Comparison of ENCODE assay signal across 8 mouse cellular contexts in genomic region chr7:44588338-44588737, GRCm38 (mm10). TPM values are rescaled to one million over a fixed set of nuclear protein-coding genes. Genes with fewer than 3 reads are reported as not detected.
DNase-seq lines count a peak whose midpoint lies in the region; ATAC-seq and TF ChIP-seq lines count a peak whose summit lies in the region.

No protein-coding gene starts in this region.

- H3K4me1 ChIP-seq in lung, adult 2 months (ENCODE audit: control insufficient read depth, insufficient read depth, low read length) = peaks cover 7% of the 10 kb centered on the region
- peaks cover 69% of the 10 kb centered on the region for H3K4me1 ChIP-seq in forebrain, embryonic 10.5 days
- peaks cover 42% of the 10 kb centered on the region for H3K4me1 ChIP-seq in limb, embryonic 12.5 days (replicated peaks)
- H3K4me1 ChIP-seq in olfactory bulb, adult 2 months (ENCODE audit: control insufficient read depth, insufficient read depth, low read length) = peaks cover 47% of the 10 kb centered on the region
- peaks cover 16% of the 10 kb centered on the region for H3K4me1 ChIP-seq in thymus, adult 2 months (replicated peaks; ENCODE audit: control insufficient read depth, insufficient read depth, low read length)

- TF ChIP-seq CTCF in lung, adult 2 months (IDR thresholded peaks at IDR 0.05; ENCODE audit: insufficient read depth, low read length) = no peak
- no peak for TF ChIP-seq CTCF in olfactory bulb, adult 2 months (IDR thresholded peaks at IDR 0.05; ENCODE audit: insufficient read depth, low read depth, low read length)
- TF ChIP-seq CTCF in thymus, adult 2 months (IDR thresholded peaks at IDR 0.05; ENCODE audit: borderline replicate concordance, control insufficient read depth, extremely low read depth, insufficient read depth, low read length, poor library complexity) = no peak

- peak; percentile 15; the same call in 1 of the 2 replicates for TF ChIP-seq POLR2A in lung, adult 2 months (IDR thresholded peaks at IDR 0.05; ENCODE audit: borderline replicate concordance, extremely low read depth, low read depth, low read length)
- no peak for TF ChIP-seq POLR2A in olfactory bulb, adult 2 months (IDR thresholded peaks at IDR 0.05; ENCODE audit: insufficient read depth, low read depth, low read length)
- TF ChIP-seq POLR2A in thymus, adult 2 months (IDR thresholded peaks at IDR 0.05; ENCODE audit: control insufficient read depth, extremely low read depth, insufficient read depth, low read length, poor library complexity) = no peak

- DNase-seq in lung, adult 2 months = no peak
- no peak for DNase-seq in lung, postnatal 10 days
- DNase-seq in forebrain, embryonic 10.5 days (ENCODE audit: extremely low spot score, low spot score) = no peak
- DNase-seq in thymus, adult 2 months = no peak
- DNase-seq in frontal cortex, postnatal 10 days (ENCODE audit: low spot score in 2 of 2) = no peak
- no peak for DNase-seq in layer of hippocampus, postnatal 25 days (ENCODE audit: extremely low spot score in 1 of 2, low spot score in 1 of 2)

- peak overlapping the region; percentile 99 for H3K4me2 ChIP-seq in limb, embryonic 12.5 days

- ATAC-seq in limb, embryonic 12.5 days (ENCODE audit: insufficient number of reproducible peaks, insufficient read depth, low FRiP score, low TSS enrichment, low read depth) = no peak

- peak overlapping the region; percentile 21 for H3K4me3 ChIP-seq in lung, adult 2 months (replicated peaks; ENCODE audit: extremely low read depth, low read depth, low read length)
- peak overlapping the region; percentile 74 for H3K4me3 ChIP-seq in forebrain, embryonic 10.5 days
- H3K4me3 ChIP-seq in limb, embryonic 12.5 days (replicated peaks) = peak overlapping the region; percentile 63
- H3K4me3 ChIP-seq in olfactory bulb, adult 2 months (ENCODE audit: insufficient read depth, low read depth, low read length) = peak overlapping the region; percentile 90
- no peak overlapping the region for H3K4me3 ChIP-seq in thymus, adult 2 months (ENCODE audit: control insufficient read depth, insufficient read depth, low read length)

- WGBS in lung, adult 2 months = 19% methylated on average over 12 of the region's 12 CpGs
- 11% methylated on average over 12 of the region's 12 CpGs for WGBS in forebrain, embryonic 10.5 days
- WGBS in limb, embryonic 12.5 days = 5% methylated on average over 12 of the region's 12 CpGs
- WGBS in olfactory bulb, adult 2 months = 11% methylated on average over 12 of the region's 12 CpGs
- 20% methylated on average over 12 of the region's 12 CpGs for WGBS in thymus, adult 2 months

- peaks cover 85% of the 10 kb centered on the region for H3K27me3 ChIP-seq in forebrain, embryonic 10.5 days (ENCODE audit: poor library complexity, severe bottlenecking)
- peaks cover 94% of the 10 kb centered on the region for H3K27me3 ChIP-seq in limb, embryonic 12.5 days
- peaks cover 37% of the 10 kb centered on the region for H3K27me3 ChIP-seq in thymus, adult 2 months (ENCODE audit: control insufficient read depth, insufficient read depth, low read length)

- H3K36me3 ChIP-seq in forebrain, embryonic 10.5 days (replicated peaks) = no peaks in the 10 kb centered on the region
- no peaks in the 10 kb centered on the region for H3K36me3 ChIP-seq in limb, embryonic 12.5 days
- no peaks in the 10 kb centered on the region for H3K36me3 ChIP-seq in thymus, adult 2 months (ENCODE audit: control insufficient read depth, insufficient read depth, low read length)

- no peaks in the 10 kb centered on the region for H3K9me3 ChIP-seq in forebrain, embryonic 10.5 days
- no peaks in the 10 kb centered on the region for H3K9me3 ChIP-seq in limb, embryonic 12.5 days

- H3K9ac ChIP-seq in limb, embryonic 12.5 days (replicated peaks) = no peak overlapping the region; the same call in 1 of the 2 replicates

- H3K27ac ChIP-seq in forebrain, embryonic 10.5 days = peak overlapping the region; percentile 77
- no peak overlapping the region for H3K27ac ChIP-seq in limb, embryonic 12.5 days
- 0 out of 2 replicates have a peak overlapping the region, but pooled peaks have one; percentile 45 for H3K27ac ChIP-seq in olfactory bulb, adult 2 months (ENCODE audit: insufficient read depth, low read depth, low read length)
- no peak overlapping the region for H3K27ac ChIP-seq in thymus, adult 2 months (ENCODE audit: control insufficient read depth, insufficient read depth, low read length)

RNA-seq across cellular contexts. Expression of gene Kcnc3, which starts 2.1 kb away (rescaled TPM):
- polyA plus RNA-seq in lung, adult 2 months (2012; rRNA removed) = 36.0 and 42.5 TPM in 2 replicates
- 0.80 and 0.84 TPM in 2 replicates for polyA plus RNA-seq in forebrain, embryonic 10.5 days (2016; fragmentation: Nextera tagmentation; extraction: Ambion mirVana)
- polyA plus RNA-seq in limb, embryonic 12.5 days (2016; fragmentation: Nextera tagmentation; extraction: Ambion mirVana) = 0.37 and 0.49 TPM in 2 replicates
- polyA plus RNA-seq in olfactory bulb, adult 2 months (2012; ENCODE audit: insufficient read depth, insufficient read length, low replicate concordance, missing spikeins) = not detected in 2 replicates
- 0.82 and 1.0 TPM in 2 replicates for polyA plus RNA-seq in thymus, adult 2 months (2012; rRNA removed)
- 100 to 1,000 TPM; 167 to 190 TPM for total RNA-seq in layer of hippocampus, postnatal 25 days (2021)

RNA-seq across cellular contexts. Expression of gene Napsa, which starts 16.2 kb away (rescaled TPM):
- 576 and 610 TPM in 2 replicates for polyA plus RNA-seq in lung, adult 2 months (2012; rRNA removed)
- polyA plus RNA-seq in forebrain, embryonic 10.5 days (2016; fragmentation: Nextera tagmentation; extraction: Ambion mirVana) = 0.29 and 0.48 TPM in 2 replicates
- polyA plus RNA-seq in limb, embryonic 12.5 days (2016; fragmentation: Nextera tagmentation; extraction: Ambion mirVana) = 0.83 and 1.4 TPM in 2 replicates
- not detected in 2 replicates for polyA plus RNA-seq in olfactory bulb, adult 2 months (2012; ENCODE audit: insufficient read depth, insufficient read length, low replicate concordance, missing spikeins)
- polyA plus RNA-seq in thymus, adult 2 months (2012; rRNA removed) = 28.0 and 32.0 TPM in 2 replicates
- total RNA-seq in layer of hippocampus, postnatal 25 days (2021) = not detected

RNA-seq across cellular contexts. Expression of gene Nr1h2, which starts 34.6 kb away (rescaled TPM):
- polyA plus RNA-seq in lung, adult 2 months (2012; rRNA removed) = 194 and 216 TPM in 2 replicates
- 74.6 and 76.2 TPM in 2 replicates for polyA plus RNA-seq in forebrain, embryonic 10.5 days (2016; fragmentation: Nextera tagmentation; extraction: Ambion mirVana)
- 70.7 and 72.0 TPM in 2 replicates for polyA plus RNA-seq in limb, embryonic 12.5 days (2016; fragmentation: Nextera tagmentation; extraction: Ambion mirVana)
- not detected in 2 replicates for polyA plus RNA-seq in olfactory bulb, adult 2 months (2012; ENCODE audit: insufficient read depth, insufficient read length, low replicate concordance, missing spikeins)
- 302 and 308 TPM in 2 replicates for polyA plus RNA-seq in thymus, adult 2 months (2012; rRNA removed)
- total RNA-seq in layer of hippocampus, postnatal 25 days (2021) = 10 to 100 TPM; 60.6 to 66.3 TPM

RNA-seq across cellular contexts. Expression of gene Pold1, which starts 39.7 kb away (rescaled TPM):
- polyA plus RNA-seq in lung, adult 2 months (2012; rRNA removed) = 34.3 and 38.3 TPM in 2 replicates
- 190 and 195 TPM in 2 replicates for polyA plus RNA-seq in forebrain, embryonic 10.5 days (2016; fragmentation: Nextera tagmentation; extraction: Ambion mirVana)
- polyA plus RNA-seq in limb, embryonic 12.5 days (2016; fragmentation: Nextera tagmentation; extraction: Ambion mirVana) = 132 and 140 TPM in 2 replicates
- not detected in 2 replicates for polyA plus RNA-seq in olfactory bulb, adult 2 months (2012; ENCODE audit: insufficient read depth, insufficient read length, low replicate concordance, missing spikeins)
- polyA plus RNA-seq in thymus, adult 2 months (2012; rRNA removed) = 208 and 235 TPM in 2 replicates
- total RNA-seq in layer of hippocampus, postnatal 25 days (2021) = 1 to 10 TPM; 7.3 to 8.9 TPM

RNA-seq across cellular contexts. Expression of gene Spib, which starts 56.5 kb away (rescaled TPM):
- 11.2 and 11.7 TPM in 2 replicates for polyA plus RNA-seq in lung, adult 2 months (2012; rRNA removed)
- not detected in 2 replicates for polyA plus RNA-seq in forebrain, embryonic 10.5 days (2016; fragmentation: Nextera tagmentation; extraction: Ambion mirVana)
- polyA plus RNA-seq in limb, embryonic 12.5 days (2016; fragmentation: Nextera tagmentation; extraction: Ambion mirVana) = 0.22 and 0.34 TPM in 2 replicates
- polyA plus RNA-seq in olfactory bulb, adult 2 months (2012; ENCODE audit: insufficient read depth, insufficient read length, low replicate concordance, missing spikeins) = not detected in 2 replicates
- polyA plus RNA-seq in thymus, adult 2 months (2012; rRNA removed) = 40.3 and 43.3 TPM in 2 replicates
- total RNA-seq in layer of hippocampus, postnatal 25 days (2021) = under 1 TPM; 0.12 TPM

Comparison
In these comparisons a context has a peak if more than half of its experiments do, and no peak if none do; other contexts are left out.
1. H3K27ac ChIP-seq: peak in forebrain, embryonic 10.5 days (single experiment) and olfactory bulb, adult 2 months (single experiment); none in limb, embryonic 12.5 days (single experiment) and thymus, adult 2 months (single experiment).
2. RNA of gene Napsa, which starts 16.2 kb away (polyA plus RNA-seq): 576 to 610 TPM in lung, adult 2 months and 28.0 to 32.0 TPM in thymus, adult 2 months; 0.83 to 1.4 TPM in limb, embryonic 12.5 days, 0.29 to 0.48 TPM in forebrain, embryonic 10.5 days and not detected in olfactory bulb, adult 2 months; every median in the first group is over 10 times any median in the second.